Mouse (Mus musculus): ENCODE data around the gene Coq5.
A peak's percentile ranks its signal among the peaks of the same experiment; 100 is the strongest.

The Coq5 gene

GRCm38 (mm10) chr5:115279226-115280049 lies at the start of gene Coq5:
Gene Coq5, plus strand, starts transcription at chr5:115279666.
- peak; percentile 42 for DNase-seq (ENCODE audit: low read depth)

GRCm38 (mm10) chr5:115230830-115231551 lies 48.5 kb upstream of the Coq5 start:
- no peak for DNase-seq (ENCODE audit: low read depth)

DNA sequence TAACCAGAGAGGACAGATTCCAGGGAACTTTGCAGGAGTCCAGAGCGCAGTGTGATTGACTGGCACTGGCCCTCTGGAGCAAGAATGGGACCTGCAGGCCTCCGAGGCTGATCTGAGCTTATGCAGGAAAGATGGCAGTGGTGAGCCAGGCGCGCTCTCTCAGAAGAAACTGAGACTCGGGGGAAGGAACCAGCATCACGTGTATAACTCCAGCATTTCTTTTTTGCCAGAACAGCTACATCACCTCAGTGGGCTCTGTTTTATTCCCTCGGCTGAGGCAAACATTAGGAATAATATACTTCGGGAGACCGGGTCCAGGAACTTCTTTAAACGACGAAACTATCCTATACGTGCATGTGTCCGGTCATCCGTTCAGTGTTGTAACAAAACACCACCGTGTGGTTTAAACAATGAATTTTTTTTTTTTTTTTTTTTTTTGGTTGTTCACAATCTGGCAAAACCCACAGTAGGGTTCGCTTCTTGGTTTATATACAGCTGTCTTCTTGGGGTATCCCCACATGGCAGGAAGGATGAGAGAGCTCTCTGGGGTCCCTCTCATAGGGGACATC lies 47.8 kb upstream of the Coq5 start:
- DNase-seq (ENCODE audit: low read depth) = no peak

DNA sequence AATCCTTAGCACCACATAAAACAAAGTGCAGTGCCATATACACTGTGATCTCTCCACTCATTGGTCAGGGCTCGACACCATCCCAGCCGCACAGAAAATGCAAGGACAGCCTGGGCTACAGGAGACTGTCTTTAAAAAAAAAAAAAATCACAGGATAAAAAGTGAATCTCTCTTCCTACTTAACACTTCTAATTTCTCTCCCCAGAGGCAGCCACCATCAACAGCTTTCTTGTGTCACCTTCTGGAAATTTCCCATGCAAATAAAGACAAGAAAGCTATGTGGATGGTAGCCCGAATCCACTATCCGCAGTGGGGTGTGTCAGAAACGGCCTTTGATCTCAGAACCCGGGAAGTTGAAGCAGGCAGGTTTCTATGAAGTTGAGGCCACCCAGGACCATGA lies 47.0 kb upstream of the Coq5 start:
- no peak for DNase-seq (ENCODE audit: low read depth)

DNA sequence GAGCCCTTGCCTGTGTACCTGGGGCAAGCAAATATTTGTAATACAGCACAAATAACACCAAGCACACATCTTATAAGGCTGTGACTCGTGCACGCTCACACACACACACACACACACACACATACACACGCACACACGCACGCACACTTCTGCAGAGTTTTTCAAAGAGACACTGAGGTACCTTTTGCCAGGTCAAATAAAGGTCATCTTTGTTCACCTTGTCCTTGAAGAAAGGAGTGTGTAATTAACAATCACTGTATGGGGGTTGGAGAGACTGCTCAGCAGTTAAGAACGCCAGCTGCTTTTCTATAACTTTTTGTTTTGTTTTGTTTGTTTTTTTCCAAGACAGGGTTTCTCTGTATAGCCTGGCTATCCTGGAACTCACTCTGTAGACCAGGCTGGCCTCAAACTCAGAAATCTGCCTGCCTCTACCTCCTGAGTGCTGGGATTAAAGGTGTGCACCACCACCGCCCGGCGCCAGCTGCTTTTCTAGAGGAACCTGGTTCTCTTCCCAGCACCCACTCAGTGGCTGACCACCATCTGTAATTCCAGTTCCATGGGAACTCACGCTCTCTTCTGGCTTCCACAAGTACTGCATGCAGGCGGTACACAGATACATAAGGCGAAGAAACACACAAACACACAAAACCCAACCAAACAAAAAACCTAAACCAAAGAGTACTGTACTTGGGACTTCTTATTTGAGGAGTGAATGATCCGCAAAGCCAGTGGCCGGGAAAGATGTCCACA lies 46.3 kb upstream of the Coq5 start:
- DNase-seq (ENCODE audit: low read depth) = no peak

- DNase-seq (ENCODE audit: low read depth) = no peak
These were observed 44.9 kb upstream of the Coq5 start for GRCm38 (mm10) chr5:115234519-115234918.

GRCm38 (mm10) chr5:115235323-115235771 lies 44.1 kb upstream of the Coq5 start:
- no peak for DNase-seq (ENCODE audit: low read depth)

DNA sequence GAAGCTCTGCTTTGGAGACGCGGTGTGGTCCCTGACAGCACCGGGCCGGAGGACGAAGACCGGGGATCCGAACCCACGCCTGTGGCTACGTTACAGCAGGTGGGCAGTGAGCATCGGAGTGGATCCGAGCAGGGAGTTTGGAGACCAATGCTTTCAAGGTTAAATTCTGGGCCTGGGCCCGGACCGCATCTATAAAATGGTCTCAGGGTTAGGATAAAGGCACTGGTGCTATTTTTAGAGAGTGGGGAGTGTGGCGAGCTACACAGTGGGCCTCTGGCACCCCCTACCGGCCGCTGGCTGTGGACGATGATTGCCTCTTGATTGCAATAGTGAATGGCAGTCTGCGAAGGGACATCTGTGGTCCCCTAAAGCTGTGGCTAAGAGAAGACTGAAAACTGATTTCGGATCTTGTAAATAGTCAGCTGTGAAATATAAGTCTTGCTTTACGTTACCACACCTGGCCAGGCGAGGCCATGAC lies 43.6 kb upstream of the Coq5 start, which contains the start of gene Pop5:
Pop5 (plus strand) TSS at position 51 of the 478 bp plus-strand sequence.
- peak; percentile 60 for DNase-seq (ENCODE audit: low read depth)

DNA sequence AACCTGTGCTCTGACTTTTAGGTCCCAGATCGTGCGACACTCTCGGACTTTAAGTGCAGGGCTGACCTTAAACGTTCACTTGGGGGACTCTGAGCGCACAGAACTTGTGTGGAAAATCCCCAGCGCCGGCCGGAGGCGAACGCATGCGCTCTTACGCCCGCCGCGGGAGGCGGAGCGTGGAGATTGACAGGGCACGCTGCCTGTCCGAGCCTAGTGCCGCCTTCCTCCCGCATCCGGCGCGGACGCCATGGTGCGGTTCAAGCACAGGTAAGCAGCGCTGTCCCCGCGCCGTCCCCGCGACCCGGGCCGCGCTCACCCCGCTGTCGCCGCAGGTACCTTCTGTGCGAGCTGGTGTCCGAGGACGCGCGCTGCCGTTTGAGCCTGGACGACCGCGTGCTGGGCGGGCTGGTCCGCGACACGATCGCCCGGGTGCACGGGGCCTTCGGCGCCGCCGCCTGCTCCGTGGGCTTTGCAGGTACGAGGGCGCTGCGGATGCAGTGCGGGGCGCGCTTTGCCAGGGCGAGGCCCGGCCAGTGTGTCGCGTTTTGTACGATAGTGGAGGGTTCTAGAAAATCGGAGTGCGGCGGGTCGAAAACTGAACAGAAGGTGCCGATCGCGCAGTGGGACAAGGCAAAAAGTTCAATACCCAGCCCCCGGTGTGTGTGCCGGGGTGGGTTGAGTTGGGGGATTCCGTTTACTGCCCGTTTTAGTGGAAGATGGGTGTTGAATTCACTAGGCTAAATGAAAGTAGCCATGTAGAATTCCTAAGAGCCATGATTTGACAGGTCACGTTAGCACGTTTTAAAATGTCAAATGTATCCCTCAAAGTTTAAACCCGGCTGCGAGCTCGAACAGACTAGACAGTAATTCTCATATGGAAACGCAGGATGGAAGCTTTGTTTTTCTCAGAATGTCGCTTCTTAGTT lies 41.4 kb upstream of the Coq5 start:
- DNase-seq (ENCODE audit: low read depth) = peak; percentile 77

GRCm38 (mm10) chr5:115238729-115239195 lies 40.7 kb upstream of the Coq5 start:
- no peak for DNase-seq (ENCODE audit: low read depth)

DNA sequence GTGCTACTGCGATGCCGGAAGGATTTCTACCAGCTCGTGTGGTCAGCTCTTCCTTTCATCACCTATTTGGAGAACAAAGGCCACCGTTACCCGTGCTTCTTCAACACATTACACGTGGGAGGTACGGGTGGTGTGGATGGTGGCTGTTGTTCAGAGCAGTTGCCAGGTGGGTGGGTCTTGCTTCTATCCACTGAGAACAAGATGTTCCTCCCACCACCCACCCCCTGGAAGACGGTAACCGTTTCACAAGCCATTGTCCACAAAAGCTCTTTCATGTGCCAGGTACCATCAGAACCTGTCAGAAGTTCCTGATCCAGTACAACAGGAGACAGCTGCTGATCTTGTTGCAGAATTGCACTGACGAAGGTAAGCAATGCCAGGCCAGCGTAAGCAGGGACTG lies 39.3 kb upstream of the Coq5 start:
- DNase-seq (ENCODE audit: low read depth) = no peak

GRCm38 (mm10) chr5:115255472-115255871 lies 24.0 kb upstream of the Coq5 start:
- DNase-seq (ENCODE audit: low read depth) = peak; percentile 36

GRCm38 (mm10) chr5:115256909-115257546 lies 22.4 kb upstream of the Coq5 start:
- DNase-seq (ENCODE audit: low read depth) = no peak

- no peak for DNase-seq (ENCODE audit: low read depth)
These were observed 19.1 kb upstream of the Coq5 start for GRCm38 (mm10) chr5:115260356-115260755.

DNA sequence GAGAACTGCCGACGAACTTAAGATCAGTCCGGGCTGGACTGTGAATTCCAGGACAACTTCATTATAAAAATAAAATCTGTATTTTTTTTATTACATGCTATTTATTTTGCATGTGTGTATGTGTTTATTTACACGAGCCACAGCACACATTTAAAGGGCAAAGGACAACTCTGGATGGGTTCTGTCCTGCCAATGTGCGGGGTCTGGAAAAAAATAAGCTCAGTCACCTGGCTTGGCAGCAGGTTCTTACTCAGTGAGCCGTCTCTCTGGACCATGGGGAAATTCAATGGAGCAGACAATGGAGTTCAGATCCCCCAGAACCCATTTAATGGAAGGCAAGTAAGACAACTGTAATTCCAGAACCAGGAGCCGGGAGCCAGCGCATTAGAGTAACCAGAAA lies 18.3 kb upstream of the Coq5 start:
- DNase-seq (ENCODE audit: low read depth) = no peak

GRCm38 (mm10) chr5:115261880-115262279 lies 17.6 kb upstream of the Coq5 start:
- DNase-seq (ENCODE audit: low read depth) = no peak

- DNase-seq (ENCODE audit: low read depth) = no peak
These were observed 16.8 kb upstream of the Coq5 start for GRCm38 (mm10) chr5:115262502-115263291.

GRCm38 (mm10) chr5:115266340-115266739 lies 13.1 kb upstream of the Coq5 start:
- DNase-seq (ENCODE audit: low read depth) = no peak

- no peak for DNase-seq (ENCODE audit: low read depth)
These were observed 12.5 kb upstream of the Coq5 start for GRCm38 (mm10) chr5:115266787-115267468.
